Mouse (Mus musculus) cerebellum, adult 8-10 months (tissue): ENCODE measurements around the gene Mindy4b-ps.
"Not testable (repeated sequence)": the region's sequence is repeated elsewhere in the genome, so short reads cannot be mapped to it uniquely, and the experiment has no call there.

Source experiments
- DNase-seq: peaks from one replicate; pipeline ENCODE4 v3.0.0; 2022

The Mindy4b-ps gene

DNA sequence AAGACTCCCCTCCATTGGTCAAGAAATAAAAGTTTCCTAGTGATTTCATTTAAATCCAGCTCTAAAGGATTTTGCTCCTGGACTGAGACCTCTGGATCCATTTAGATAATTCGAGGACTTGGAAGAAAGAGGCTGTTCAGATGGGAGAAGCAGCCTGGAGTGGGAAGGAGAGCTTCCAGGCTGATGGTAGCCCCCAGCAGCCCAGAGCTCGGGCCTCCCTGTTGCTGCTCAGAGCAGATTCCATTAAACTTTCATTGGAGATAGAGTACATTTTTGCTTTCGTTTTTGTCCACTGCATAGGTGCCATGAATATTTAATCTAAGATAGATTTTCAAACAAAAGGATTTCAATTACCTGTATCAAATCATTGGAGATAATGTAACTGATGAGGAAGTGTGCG, at the start of gene Mindy4b-ps:
Gene Mindy4b-ps (minus strand): TSS at position 101 of the 400 bp plus-strand sequence.
- DNase-seq, result no peak

DNA sequence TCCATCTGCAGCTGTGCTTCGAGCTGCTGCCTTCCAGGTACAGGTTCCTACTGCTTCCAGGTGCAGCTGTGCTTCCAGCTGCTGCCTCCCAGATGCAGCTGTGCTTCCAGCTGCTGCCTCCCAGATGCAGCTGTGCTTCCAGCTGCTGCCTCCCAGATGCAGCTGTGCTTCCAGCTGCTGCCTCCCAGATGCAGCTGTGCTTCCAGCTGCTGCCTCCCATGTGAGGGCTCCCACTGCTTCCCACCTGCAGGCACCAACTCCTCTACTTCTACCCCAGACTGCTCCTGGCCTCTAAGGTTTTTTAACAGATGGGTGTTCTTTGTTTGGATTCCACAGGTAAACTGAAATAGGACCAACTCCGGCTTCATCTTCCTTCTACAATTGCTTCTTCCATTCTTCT, 49.8 kb upstream of the Mindy4b-ps start:
- not testable (repeated sequence) for DNase-seq

DNA sequence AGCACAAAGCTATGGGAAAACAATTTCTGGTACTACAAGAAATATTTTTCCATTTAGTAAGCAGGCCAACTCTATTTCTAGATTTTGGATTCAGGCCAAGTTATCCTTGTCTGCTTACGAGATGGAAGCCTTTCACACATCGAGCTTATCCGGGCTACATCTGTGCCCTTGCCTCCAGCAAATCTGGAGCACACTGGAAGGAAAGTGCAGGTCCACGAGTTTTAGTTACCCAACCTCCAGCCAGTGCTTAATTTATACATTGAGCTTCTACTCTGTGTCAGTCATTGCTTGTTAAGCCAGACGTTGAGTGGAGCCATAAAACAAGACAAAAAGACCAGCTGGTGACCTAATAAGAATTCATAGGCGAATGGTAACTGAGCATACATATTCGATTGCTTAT, 43.6 kb upstream of the Mindy4b-ps start:
- peak; percentile 32 for DNase-seq

DNA sequence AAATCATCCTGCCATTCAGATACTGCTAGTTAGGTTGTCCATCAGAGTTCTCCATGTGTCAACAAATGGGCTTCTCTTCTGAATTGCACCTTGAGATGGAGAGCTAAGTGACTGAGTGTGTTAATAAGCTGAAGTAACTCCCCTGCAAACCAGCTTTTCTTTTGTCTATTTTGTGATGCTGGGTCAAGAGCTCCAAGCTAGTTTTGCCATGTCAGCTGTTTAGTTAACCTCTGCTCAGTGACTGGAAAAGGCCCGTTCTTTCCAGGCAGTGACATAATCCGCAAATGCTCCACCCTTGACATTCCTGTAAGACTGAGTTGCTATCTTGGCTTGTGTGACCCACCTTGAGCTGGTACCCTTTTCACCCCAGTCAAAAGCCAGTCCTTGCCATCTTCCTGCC, 40.9 kb upstream of the Mindy4b-ps start:
- DNase-seq, result no peak

DNA sequence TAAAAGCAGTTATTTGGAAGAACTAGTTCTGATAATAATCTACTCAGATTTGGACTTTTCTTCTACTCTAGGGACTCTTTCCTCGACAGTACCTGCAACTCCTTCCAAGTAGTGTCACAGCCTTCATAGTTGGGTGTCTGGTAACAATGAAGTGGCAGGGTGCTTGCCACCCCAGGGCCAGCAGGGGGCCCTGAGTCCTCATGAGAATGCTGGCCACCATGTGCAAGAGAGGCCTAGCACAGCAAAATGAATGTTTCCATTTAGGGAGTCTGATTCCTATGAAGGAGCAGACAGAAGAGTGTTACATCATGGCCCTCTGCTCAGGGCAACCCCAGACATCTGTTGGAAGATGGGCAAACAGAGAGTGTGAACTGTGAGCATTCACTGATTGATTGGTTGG, 21.3 kb upstream of the Mindy4b-ps start:
- no peak for DNase-seq

DNA sequence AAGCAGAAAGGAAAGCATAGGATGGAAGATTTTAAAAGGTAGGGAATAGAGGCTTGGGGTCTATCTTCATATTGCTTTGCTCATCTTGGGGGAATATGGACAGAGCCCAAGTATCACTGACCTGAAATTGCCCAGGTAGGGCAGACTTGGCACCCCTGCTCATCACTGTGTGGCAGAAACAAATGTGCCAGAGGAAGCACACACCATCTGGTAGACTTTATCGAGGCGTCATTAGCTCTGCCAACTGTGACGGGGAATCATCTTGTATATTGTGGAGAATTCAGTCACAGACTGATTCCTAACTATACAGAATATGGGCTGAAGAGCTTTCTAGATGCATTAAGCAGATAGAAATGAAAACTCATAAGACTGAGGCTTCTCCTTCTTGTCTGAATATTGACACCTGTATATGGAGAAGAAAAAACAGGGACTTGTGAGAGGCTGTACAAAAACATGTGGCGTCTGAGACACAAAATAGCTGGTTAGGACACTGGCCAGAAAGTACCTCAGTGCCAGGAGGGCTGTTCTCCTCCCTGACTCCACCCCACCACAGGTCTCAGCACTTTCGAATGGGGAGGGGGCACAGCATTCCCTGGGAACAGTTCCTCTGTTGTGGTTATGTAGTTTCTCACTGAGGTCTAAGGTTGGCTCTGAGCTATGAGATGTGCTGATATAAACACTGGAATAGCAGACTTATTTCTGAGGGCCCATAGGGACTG, 11.5 kb upstream of the Mindy4b-ps start:
- DNase-seq, result peak; percentile 48

DNA sequence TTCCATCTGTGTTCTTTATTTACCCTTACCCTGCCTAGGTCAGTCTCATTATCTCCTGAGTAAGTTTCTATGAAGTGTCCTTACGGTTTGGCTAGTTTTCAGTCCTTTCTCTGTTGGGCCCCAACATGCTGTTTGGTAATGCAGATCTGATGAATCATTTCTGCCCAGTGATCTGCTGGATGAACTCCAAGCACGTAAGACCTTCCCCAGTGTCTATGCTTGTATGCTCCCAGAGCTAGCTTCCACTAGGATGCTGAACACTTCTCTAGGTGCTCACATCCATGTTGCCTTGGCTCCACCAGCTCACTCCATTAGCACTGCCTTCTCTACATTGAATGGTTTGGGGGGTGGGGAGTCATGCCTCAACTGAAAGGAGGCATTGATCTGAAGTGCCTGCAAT, 10.8 kb upstream of the Mindy4b-ps start:
- no peak for DNase-seq

DNA sequence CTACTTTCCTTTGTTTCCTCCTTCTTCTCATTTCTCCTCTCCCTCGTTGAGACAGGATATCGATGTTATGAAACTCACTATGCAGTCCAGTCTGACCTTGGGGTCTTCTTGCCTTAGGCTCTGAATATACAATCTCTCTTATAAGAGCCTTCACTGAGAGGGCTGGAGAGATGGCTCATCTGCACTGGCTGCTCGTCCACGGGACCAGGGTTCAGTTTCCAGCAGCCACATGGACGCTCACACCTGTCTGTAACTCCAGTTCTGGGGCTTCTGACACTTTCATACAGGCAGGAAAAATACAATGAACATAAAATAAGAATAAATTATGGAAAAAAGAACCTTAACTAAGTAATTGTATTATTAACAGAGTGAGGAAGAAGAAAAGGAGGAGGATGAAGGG, 9.5 kb upstream of the Mindy4b-ps start:
- DNase-seq, result no peak

DNA sequence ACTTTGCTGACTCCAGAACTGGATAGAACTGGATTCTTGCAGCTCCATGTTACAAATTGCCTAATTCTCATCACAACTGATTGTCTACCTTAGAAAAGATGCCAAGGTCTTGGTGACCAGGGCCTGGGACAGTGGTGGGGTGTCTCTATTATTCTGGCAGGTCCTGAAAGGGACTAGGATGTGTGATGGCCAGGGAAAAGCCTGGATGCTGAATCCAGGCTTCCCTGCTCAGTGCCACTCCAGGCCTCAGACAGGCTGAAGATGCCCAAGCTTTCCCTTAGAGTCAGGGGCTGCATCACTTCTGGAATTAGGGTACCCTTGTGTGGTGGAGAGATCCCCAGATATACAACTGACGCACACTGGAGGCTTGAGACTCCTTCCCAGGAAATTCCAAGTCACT, 7.8 kb upstream of the Mindy4b-ps start:
- DNase-seq, result no peak

DNA sequence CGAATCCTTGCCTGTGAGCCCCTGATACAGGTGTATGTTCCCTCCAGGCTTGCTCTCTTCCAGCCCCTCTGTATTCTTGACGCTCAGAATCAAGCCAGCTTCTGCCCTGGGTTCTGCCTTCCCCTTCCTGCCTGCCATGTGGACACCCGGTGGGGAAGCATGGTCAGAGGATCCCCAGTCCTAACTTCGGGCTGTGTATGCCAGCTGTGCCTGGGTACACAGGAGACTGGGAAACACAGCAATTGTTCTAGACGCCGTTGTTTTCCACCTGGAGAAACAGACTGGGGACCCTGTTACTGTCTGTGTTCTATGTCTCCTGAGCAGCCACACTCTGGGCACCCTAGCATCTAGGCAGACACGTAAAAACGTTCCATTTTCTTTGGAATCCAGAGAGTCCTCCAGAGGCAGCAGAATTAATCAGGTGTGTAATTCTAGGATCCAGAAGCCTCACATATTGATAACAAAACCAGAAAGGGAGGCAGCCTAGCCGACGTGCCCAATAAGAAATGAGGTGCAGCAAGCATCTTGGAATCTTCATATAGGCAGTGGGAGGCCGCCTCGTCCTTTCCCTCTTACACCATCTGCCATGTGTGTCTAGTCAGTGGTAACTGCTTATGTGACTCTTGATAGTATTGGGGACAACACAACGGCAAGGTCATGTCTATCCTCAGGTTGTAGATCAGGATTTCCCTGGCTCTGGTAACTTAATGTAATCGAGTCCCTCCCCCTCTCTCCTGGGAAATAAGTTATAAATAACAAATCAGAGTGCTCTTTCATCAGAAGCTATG, 6.4 kb upstream of the Mindy4b-ps start:
- DNase-seq, result no peak

DNA sequence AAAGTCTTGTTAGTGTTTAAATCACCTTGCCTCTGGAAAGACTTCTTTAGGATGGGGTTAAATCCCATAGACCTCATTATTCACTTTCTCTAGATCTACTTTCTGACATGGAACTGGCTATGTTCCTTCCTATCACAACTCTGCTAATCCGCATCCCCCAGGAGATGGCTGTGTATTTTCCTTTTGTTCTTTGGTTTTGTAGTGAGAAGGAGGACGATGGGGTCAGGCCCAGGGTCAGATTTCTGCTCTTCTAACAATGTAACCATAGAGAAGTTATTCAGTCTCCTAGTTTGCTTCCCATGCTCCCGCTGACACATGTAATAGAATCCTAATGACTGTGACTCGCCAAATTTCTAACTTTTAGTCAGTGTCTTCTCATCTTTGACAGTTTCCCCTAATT, 4.2 kb upstream of the Mindy4b-ps start:
- no peak for DNase-seq

DNA sequence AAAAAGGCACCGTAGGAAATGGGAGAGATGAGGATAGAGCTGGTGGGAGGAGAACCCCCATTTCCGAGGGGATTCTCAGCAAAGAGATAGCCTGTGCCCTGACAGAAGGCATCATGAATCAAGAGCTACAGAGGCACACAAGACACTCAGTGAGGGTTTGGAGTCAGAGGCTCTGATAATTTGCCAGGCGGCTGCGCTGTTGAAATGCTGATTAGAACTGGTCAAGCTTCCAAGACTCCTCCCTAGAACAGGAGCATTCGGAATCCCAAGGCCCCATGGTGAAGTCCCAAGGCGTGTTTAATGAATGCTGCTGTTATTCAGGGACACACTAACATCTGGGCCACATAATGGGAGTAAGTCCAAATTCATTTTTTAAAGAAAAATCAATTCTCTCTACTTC, 4.8 kb downstream of the Mindy4b-ps start:
- DNase-seq, result no peak

DNA sequence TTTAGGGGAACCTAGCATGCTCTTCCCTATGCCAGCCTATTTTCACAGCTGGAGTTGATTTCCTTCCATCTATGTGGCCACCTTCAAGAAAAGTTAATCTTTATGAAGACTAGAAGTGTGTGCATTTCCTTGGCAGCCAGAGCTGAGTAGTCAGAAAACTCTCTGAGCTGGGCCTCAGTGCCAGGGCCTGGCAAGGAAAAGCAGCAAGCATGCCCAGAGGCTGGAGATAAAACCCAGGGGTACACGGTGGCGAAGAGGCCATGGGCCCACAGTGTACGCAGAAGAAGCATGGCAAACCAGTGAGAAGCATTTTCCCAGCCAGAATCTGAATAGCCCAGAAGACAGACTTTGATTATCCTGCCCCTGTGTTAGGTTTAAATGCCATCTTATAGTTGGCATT, 7.9 kb downstream of the Mindy4b-ps start:
- DNase-seq, result no peak

DNA sequence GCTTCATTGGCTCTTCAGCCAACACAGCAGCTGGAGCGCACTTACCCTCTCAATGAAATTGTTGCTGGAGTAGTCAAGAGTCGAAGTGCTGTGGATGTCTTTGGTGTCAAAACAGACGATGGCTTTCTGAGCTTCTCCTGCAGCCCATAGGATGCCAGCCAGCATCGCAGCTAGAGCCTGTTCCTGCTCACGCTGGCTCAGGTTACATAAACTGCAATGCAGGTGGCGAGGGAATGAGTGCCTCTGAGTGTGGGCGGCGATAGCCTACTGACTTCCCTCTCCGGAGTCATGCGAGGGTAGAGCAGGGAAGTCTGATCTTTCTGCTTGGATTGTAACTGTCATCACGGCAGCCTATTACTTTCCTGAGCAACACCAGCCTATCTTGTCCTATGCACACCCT, 11.8 kb downstream of the Mindy4b-ps start:
- DNase-seq, result peak; percentile 72

DNA sequence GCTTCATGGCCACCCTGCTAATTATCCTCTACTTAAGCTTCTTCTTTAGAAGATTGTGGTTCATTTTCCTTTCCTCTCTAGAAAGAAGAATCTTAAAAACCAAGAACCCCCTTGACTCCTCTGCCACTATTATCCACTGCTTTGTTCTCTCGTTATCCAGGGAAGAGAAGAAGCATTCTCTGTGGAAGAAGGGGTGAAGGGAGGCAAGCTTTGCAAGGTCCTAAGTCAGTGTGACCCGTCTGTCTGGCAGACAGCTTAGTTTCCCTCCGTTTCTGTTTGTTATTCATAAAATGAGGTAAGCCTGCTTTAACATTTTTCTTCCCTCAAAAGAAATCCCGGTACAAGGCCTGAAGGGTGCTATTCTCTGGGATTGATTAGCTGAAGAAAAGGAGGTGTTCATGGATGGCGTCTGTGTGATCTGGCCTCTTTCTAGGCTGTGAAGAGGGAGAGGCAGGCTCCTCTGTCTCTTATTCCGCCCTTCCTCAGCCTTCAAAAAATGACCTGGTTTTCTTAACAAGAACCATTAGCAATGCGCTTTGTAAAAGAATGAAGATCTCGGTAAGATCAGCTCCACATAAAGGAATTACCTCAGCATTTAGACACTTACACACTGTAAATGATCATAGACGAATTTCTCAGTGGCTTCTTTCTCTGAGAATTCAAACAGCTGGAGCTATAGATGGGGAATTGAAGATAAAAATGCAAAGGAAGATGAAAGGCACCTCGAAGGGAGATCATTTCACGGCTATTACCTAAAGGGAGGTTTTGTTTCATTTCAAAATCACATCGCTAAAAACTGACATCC, 12.8 kb downstream of the Mindy4b-ps start:
- no peak for DNase-seq

DNA sequence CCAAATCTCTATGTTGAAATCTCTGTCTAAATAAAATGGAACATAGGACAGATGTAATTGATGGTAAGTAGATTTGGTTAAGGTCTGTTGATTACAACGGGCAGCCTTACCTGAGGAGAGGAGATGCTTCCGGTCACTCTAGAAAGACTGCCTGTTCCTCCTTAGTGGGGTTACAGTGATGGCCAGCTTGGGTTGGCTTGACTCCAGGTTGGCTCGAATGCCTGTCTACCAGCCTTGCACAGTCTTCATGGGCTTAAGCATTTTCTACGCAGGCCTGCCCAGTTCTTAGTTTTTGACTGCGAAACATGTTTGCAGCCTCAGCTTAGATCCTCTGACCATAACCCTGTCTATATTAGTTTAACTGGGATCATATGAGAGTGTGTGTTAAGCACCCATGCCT, 13.5 kb downstream of the Mindy4b-ps start:
- no peak for DNase-seq

DNA sequence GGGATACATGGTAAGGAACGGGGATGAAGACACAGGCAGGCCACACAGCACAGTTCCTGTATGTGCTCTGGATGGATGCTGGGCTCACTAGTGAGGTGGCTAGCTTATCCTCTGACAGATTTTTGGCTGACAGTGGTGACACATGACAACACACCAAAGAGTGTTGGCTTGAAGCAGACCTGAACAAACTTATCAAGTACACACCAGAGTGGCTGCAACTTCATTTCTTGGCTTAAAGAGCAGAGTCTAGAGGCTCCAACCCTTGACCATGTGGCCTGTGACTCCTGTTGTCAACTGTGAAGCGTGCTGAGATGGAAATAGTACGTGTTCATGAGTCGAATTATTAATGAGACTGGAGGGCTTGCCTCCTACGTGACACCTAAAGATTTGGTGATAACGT, 17.4 kb downstream of the Mindy4b-ps start:
- DNase-seq, result no peak

DNA sequence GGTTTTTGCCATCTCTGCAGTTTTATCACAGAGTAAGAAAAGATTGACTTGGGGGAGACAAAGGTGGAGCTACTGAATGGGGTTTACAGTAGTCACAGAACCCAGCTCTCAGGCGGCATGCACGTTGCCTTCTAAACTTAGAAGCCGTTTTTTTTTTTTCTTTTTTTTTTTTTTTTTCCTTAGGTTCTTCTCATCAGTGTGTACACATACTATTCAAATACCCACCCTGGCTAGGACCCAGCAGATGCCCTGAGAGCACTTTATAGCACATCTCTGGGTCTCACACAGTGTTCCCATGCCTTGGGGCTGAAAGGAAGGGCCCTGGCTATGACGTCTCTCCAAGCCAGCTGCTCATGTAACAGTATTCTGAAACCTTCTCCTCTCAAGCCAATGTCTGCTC, 23.4 kb downstream of the Mindy4b-ps start:
- no peak for DNase-seq

DNA sequence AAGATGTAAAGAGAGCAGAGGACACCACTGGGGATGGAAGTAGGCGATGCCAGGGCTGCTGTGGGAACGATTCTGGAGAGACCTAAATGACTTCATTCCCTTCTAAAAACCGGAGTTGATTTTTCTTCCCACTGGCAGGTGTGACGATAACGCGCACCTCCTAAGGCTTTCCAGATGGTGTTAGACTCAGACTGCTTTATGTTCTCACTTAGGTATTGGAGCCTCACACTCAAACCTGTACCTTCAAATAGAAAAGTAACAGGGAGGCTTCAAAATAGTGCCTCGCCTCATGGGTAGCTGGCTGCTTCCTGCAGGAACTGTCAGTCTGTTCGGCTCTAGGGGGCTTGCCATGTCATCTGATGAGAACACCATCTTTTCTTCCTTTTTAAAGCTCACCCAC, 23.9 kb downstream of the Mindy4b-ps start:
- DNase-seq, result no peak

DNA sequence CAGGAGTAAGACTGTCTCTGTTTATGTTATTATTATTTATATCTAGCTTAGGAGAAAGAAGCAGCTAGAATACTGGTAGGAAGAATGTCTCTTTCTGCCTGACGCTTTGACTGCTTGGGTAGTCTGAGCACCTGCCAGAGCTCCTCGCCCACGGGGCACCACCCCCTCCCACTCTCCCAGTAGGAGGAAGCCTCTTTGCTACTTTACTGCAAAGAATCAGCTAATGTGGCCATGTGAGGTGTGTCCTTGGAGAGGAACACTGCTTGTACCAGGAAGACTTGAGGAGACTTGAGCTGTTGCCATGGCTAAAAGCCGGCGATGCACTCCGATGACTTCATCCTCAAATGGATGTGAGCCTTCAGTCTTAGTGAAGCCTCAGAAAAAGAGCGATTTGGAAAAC, 32.6 kb downstream of the Mindy4b-ps start:
- DNase-seq, result no peak

DNA sequence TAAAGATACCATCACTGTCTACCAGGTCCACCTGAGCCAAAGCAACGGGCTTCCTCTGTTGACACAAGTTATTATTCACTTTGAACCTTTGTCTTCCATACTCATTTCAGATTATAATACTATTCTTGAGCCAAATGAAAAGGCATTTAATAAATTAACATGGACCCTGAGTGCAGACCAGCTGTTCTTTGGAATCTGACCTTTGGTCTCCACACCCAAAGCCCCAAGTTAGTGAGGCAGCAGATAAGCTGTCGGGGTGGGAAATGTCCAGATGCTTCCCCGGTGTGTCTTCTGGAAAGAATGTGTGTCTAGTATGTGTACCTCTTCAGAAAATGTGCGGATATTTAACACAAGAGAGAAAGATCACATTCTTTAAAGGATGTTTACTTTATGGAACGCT, 33.1 kb downstream of the Mindy4b-ps start:
- no peak for DNase-seq

DNA sequence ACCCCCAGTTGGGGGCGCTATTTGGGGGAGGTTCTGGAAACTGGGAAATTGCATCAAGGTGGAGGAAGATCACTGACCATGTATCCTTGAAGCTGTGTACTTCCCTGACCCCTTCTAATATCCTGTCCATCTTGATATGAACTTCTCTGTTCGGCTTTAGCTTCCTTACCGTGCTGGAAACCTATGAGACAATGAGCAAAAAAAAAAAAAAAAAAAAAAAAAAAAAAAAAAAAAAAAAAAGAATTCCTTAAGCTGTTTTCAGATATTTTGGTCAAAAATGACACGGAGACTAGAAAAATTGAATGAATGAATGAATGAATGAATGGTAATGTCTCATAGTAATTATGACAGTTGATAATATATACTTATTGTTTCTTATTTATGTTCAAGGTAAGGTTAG, 35.6 kb downstream of the Mindy4b-ps start:
- no peak for DNase-seq

DNA sequence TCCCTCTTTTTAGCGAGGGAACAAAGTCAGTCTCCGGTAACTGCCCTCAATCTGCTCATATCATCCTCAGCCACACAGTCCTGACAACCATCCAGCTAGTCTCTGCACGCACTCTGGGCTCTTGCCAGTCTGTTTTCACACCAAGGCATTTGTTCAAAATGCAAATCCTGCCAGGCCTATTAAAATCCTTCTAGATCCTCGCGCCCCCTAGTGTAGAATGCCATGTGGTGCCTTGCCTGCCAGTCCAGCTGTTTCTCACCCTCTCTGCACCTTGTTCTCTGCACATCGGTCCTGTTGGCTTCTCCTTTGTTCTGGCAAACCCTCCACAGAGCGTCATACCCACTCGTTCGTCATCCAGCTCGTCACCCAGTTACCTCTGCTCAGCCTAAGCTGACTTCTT, 36.2 kb downstream of the Mindy4b-ps start:
- DNase-seq, result peak; percentile 82
